Mouse (Mus musculus) kidney, embryonic 15.5 days (tissue): ENCODE measurements at regions not wholly inside any gene's neighbourhood (a gene's known extent, or its start where the extent isn't known, plus 50 kb on each side); places are given as distances from the start of the nearest gene placed in this dataset.

Source experiments
- ATAC-seq: fragments of 200-750 bp; cut with Nextera tagmentation; replicated peaks from 2 replicates; pipeline ENCODE4 v1.8.0; 2017; ENCODE audit warnings: moderate TSS enrichment; ENCODE audit not compliant: low FRiP score
- H3K27ac ChIP-seq: fragments of 300-500 bp; sonication (generic); 2 replicates; pipeline ENCODE4 v1.5.1; 2015; ENCODE audit warnings: mild to moderate bottlenecking, inconsistent platforms
- H3K27me3 ChIP-seq: fragments of 300-500 bp; sonication (generic); 2 replicates; pipeline ENCODE4 v1.6.1; 2015; ENCODE audit warnings: inconsistent platforms
- H3K36me3 ChIP-seq: fragments of 300-500 bp; sonication (generic); 2 replicates; pipeline ENCODE4 v1.6.1; 2015; ENCODE audit warnings: inconsistent platforms
- H3K4me1 ChIP-seq: fragments of 300-500 bp; sonication (generic); 2 replicates; pipeline ENCODE4 v1.6.1; 2015; ENCODE audit warnings: inconsistent platforms
- H3K4me2 ChIP-seq: fragments of 300-500 bp; sonication (generic); 2 replicates; pipeline ENCODE4 v1.6.1; 2015; ENCODE audit warnings: moderate library complexity, mild to moderate bottlenecking, inconsistent platforms
- H3K4me3 ChIP-seq: fragments of 300-500 bp; sonication (generic); replicated peaks from 2 replicates; pipeline ENCODE4 v1.5.1; 2015; ENCODE audit warnings: mild to moderate bottlenecking, inconsistent platforms
- H3K9ac ChIP-seq: fragments of 300-500 bp; sonication (generic); 2 replicates; pipeline ENCODE4 v1.6.1; 2015; ENCODE audit warnings: mild to moderate bottlenecking, inconsistent platforms
- H3K9me3 ChIP-seq: fragments of 300-500 bp; sonication (generic); replicated peaks from 2 replicates; pipeline ENCODE4 v1.6.1; 2016; ENCODE audit warnings: inconsistent platforms
- WGBS: fragments of 180-500 bp; shearing (Covaris S2); methylation state at CpG from one replicate; pipeline ENCODE4 v1.1.7; 2015; ENCODE audit warnings: mixed read lengths; 5-methylcytosine and 5-hydroxymethylcytosine counted together

DNA sequence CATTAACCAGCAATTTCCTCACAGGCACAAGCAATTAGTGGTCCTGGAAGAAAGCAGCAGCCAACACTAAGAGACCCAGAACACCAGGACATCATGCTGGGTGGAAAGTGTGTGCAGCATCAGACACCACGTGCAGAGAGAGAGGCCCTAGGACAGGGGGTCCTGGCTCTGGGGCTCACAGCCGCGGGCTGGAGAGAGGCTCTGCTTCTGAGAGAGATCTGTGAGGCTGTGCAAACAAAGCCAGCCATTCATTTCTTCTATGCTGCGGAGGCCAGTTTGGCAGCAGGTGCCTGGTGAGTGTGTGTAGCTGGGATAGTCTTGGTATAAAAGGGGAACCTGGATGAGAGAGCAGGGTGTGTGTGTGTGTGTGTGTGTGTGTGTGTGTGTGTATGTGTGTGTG is 257.7 kb upstream of the Rnaseh2b start:
- H3K4me2 ChIP-seq: no peak overlapping the region
- H3K36me3 ChIP-seq: no peaks in the 10 kb centered on the region
- no peaks in the 10 kb centered on the region for H3K9me3 ChIP-seq
- WGBS: 52% methylated on average over 4 of the region's 4 CpGs
- no peaks in the 10 kb centered on the region for H3K27me3 ChIP-seq
- H3K4me3 ChIP-seq: no peak overlapping the region
- no peak for ATAC-seq
- H3K27ac ChIP-seq: no peak overlapping the region
- H3K4me1 ChIP-seq: no peaks in the 10 kb centered on the region
- H3K9ac ChIP-seq: no peak overlapping the region

DNA sequence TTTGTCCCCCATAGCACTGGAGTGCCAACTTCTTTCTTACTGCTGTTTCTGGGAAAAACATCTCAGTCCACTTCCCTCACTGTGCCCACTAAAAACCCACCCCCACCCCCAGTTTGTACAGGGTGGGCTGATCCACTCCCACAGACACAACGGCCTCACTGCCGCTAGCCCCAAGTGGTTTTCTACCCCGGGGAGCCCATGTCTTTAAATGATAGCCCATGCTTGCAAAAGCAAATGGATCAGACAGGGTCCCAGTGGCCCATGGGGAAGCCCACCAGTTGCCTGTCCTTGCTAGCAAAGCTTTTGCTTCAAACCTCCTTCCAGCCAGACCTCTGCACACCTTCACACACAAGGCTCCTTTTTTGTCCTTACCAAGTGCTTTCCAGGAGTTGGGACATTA is 257.0 kb upstream of the Rnaseh2b start:
- H3K4me3 ChIP-seq: no peak overlapping the region
- ATAC-seq: no peak
- WGBS: 83% methylated on average over 3 of the region's 3 CpGs
- no peak overlapping the region for H3K9ac ChIP-seq
- H3K9me3 ChIP-seq: no peaks in the 10 kb centered on the region
- H3K4me1 ChIP-seq: no peaks in the 10 kb centered on the region
- no peak overlapping the region for H3K27ac ChIP-seq
- H3K4me2 ChIP-seq: no peak overlapping the region
- H3K27me3 ChIP-seq: no peaks in the 10 kb centered on the region
- no peaks in the 10 kb centered on the region for H3K36me3 ChIP-seq

DNA sequence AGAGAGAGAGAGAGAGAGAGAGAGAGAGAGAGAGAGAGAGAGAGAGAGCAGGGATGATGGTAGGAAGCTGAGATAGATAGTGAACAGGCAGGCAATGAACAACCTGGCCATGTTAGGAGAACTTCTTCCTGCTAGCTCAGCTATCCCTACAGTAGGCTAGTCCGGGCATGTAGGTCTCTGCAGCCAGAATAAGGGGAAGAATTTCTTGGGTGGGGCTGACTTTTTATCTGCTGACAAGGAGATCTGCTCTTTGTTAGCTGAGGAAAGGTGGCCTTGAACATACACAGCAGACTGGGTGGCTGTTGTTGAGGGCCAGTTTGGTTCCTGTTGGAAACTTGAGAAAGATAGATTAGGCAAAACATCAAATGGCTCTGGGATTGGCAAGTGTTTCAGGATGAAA is 254.9 kb upstream of the Rnaseh2b start:
- no peak overlapping the region for H3K27ac ChIP-seq
- no peak overlapping the region for H3K4me2 ChIP-seq
- no peak for ATAC-seq
- no peaks in the 10 kb centered on the region for H3K27me3 ChIP-seq
- WGBS: 86% methylated on average over 1 of the region's 1 CpGs
- no peak overlapping the region for H3K9ac ChIP-seq
- H3K4me1 ChIP-seq: no peaks in the 10 kb centered on the region
- H3K4me3 ChIP-seq: no peak overlapping the region
- H3K9me3 ChIP-seq: no peaks in the 10 kb centered on the region
- no peaks in the 10 kb centered on the region for H3K36me3 ChIP-seq

DNA sequence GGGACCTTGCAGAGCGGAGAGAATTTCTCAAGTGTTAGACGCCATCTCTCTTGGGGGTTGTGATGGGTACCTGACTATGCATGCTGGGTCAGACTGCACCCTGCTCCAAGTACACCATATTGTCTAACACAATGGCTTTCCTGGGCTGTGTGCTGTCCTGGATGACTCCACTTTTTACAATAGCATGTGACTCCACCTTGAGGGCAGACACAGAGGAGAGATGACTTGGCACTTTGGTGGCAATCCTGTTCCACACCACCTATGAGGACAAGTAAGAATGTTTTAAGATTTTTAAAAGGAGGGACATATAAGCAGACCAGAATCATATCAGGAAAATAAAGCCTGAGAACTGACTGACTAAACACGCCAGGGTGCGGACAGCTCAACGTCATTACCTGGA is 254.5 kb upstream of the Rnaseh2b start:
- 82% methylated on average over 5 of the region's 5 CpGs for WGBS
- H3K4me3 ChIP-seq: no peak overlapping the region
- H3K9ac ChIP-seq: no peak overlapping the region
- no peaks in the 10 kb centered on the region for H3K4me1 ChIP-seq
- H3K27me3 ChIP-seq: no peaks in the 10 kb centered on the region
- no peaks in the 10 kb centered on the region for H3K36me3 ChIP-seq
- no peak overlapping the region for H3K4me2 ChIP-seq
- no peaks in the 10 kb centered on the region for H3K9me3 ChIP-seq
- ATAC-seq: no peak
- H3K27ac ChIP-seq: no peak overlapping the region

DNA sequence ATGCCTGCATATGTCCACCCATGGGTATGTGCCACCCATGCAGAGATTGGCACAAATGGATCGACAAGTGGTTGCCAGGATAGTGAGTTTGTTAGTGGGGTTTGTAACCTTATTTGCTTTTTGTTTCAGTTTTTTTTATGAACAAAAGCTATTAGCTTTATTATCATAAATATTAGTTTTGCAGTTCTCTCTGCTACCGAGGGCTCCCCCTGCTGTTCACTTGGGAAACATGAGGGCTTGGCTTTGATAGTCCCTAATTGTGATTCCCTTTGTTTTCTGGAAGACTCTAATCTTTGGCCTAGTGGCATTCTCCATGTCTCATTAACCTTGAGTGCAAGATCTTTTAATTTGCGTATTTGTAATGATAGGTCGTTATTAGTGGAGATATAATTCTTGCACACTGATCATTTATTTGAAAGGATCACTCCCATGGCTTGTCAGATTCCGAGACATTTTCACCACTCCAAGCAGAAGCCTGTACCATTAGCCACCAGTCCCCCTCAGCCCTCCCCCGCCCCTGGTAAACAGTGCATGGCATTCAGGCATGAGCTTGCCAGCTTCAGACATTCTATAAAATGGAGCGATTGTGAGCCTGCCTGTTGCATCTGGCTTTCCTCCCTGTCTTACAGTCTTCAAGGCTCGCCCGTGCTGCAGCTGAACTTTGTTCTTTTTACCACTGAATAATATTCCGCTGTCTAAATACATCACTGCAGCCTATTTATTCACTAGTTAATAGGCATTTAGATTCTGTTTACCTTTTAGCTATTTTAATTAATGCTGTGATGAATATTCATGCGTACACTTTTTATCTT is 249.9 kb upstream of the Rnaseh2b start:
- H3K4me1 ChIP-seq: no peaks in the 10 kb centered on the region
- no peak overlapping the region for H3K4me2 ChIP-seq
- H3K27ac ChIP-seq: no peak overlapping the region
- H3K9ac ChIP-seq: no peak overlapping the region
- no peaks in the 10 kb centered on the region for H3K9me3 ChIP-seq
- H3K36me3 ChIP-seq: no peaks in the 10 kb centered on the region
- ATAC-seq: no peak
- H3K27me3 ChIP-seq: no peaks in the 10 kb centered on the region
- no peak overlapping the region for H3K4me3 ChIP-seq
- 65% methylated on average over 11 of the region's 11 CpGs for WGBS

DNA sequence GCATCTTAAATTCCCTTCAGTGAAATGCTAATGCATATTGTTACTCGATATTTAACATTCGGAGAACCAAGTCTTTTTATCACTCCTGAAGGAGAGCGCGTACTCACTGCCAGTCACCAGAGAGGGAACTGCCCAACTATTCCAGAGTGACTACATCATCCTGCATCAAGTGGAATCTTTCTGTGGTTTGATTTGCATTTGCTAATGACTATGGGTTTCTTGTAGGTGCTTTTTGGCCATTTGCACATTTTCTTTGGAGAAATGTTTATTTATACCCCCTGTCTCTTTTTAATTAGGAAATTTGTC is 249.3 kb upstream of the Rnaseh2b start:
- H3K9me3 ChIP-seq: no peaks in the 10 kb centered on the region
- H3K27me3 ChIP-seq: no peaks in the 10 kb centered on the region
- no peak overlapping the region for H3K4me2 ChIP-seq
- H3K4me3 ChIP-seq: no peak overlapping the region
- H3K27ac ChIP-seq: no peak overlapping the region
- no peak overlapping the region for H3K9ac ChIP-seq
- no peak for ATAC-seq
- H3K4me1 ChIP-seq: no peaks in the 10 kb centered on the region
- H3K36me3 ChIP-seq: no peaks in the 10 kb centered on the region
- WGBS: 92% methylated on average over 4 of the region's 4 CpGs

DNA sequence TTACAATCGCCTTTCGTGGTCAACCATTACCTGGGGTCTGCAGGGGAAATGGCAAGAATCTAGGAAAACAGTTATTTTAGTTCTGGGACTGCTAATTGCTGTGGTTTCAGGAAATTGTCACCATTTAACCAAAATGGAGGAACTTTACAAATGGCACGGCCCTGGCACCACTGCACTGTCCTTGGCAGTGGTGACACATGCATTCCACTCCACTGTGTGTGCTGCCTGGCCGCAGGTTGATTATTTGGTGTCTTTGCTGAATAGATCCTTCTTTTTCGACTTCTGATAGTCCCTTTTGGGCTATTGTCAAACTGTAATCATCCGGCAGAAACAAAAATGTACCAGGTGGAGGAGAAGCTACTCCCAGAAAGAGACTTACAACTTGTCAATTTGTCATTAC is 241.4 kb upstream of the Rnaseh2b start:
- no peak for ATAC-seq
- H3K9me3 ChIP-seq: no peaks in the 10 kb centered on the region; the same call in 1 of the 2 replicates

DNA sequence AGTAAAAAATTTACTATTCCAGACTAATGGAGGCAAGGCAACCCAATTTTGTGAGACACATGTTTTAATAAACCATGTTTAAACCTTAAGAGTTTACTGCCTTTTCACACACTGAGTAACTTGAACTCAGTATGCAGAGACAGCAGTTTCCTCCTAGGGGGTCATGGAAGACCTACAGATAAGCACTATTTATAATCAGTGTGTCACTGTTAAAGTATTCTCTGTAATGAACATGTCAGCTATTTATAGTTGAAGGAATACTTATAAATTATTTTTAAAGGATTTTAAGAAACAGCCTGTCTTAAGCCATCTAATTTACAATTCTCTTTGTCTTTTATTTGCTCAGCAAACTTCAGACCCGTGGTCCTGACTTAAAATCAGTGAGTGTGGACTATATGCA is 240.5 kb upstream of the Rnaseh2b start:
- H3K27ac ChIP-seq: peak overlapping the region; percentile 32; the same call in 1 of the 2 replicates
- H3K27me3 ChIP-seq: no peaks in the 10 kb centered on the region
- no peak overlapping the region for H3K4me2 ChIP-seq
- ATAC-seq: peak; percentile 60; the same call in 1 of the 2 replicates
- H3K4me1 ChIP-seq: 0 out of 2 replicates have a peak, but pooled peaks cover under 1% of the 10 kb centered on the region
- H3K4me3 ChIP-seq: no peak overlapping the region
- no peak overlapping the region for H3K9ac ChIP-seq
- no peaks in the 10 kb centered on the region for H3K36me3 ChIP-seq
- WGBS: 26% methylated on average over 1 of the region's 1 CpGs
- no peaks in the 10 kb centered on the region; the same call in 1 of the 2 replicates for H3K9me3 ChIP-seq

More for the DNA sequence above, 241.4 kb upstream of the Rnaseh2b start:
- Histone ChIP-seq H3K4me3 (no peak overlapping the region), H3K27ac (no peak overlapping the region), H3K9ac (no peak overlapping the region), H3K27me3 (no peaks in the 10 kb centered on the region), H3K4me2 (no peak overlapping the region), H3K4me1 (no peaks in the 10 kb centered on the region), H3K36me3 (no peaks in the 10 kb centered on the region)
- WGBS: 90% methylated on average over 6 of the region's 6 CpGs

DNA sequence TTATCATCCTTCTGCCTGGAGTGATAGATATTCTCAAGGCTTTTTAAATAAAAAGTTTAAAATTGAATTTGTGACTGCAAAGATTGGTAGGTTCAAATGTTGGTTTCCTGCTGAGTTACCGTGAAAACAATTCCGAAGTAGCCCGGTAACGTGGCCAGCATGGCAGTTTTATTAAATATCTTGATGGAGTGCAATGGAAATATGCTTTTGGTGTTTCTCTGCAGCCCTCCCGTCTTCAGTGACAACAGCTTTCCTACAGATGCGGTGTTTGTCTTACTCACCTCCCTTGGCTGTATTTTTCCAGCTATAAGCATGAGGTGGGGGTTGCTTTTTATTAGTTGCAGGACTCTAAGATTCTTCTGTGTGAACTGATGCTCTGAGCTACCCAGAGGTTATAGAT is 239.4 kb upstream of the Rnaseh2b start:
- 0 out of 2 replicates have a peak, but pooled peaks cover 6% of the 10 kb centered on the region for H3K4me1 ChIP-seq
- H3K27me3 ChIP-seq: no peaks in the 10 kb centered on the region
- WGBS: 57% methylated on average over 6 of the region's 6 CpGs
- no peak overlapping the region for H3K27ac ChIP-seq
- no peaks in the 10 kb centered on the region; the same call in 1 of the 2 replicates for H3K9me3 ChIP-seq
- H3K4me2 ChIP-seq: no peak overlapping the region
- H3K36me3 ChIP-seq: no peaks in the 10 kb centered on the region
- no peak for ATAC-seq
- no peak overlapping the region for H3K9ac ChIP-seq
- no peak overlapping the region for H3K4me3 ChIP-seq

DNA sequence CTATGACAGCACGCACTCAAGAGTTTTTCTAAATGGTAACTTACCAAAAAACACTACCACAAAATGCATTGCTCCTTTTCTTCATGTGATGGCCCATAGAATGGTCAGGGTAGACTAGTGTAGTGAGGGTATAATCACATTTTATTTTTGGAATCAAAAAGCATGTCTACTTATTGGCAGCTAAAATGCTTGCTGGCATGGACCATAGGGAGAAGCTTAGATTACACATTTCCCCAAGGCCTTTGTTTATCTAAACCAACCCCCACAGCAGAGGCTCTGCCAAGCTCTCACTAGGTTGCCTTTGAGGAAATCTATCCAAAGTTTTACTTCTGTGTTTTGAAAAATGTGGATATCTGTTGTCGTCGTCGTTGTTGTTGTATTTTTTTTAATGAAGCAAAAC is 235.3 kb upstream of the Rnaseh2b start:
- ATAC-seq: no peak
- WGBS: 68% methylated on average over 4 of the region's 4 CpGs
- no peaks in the 10 kb centered on the region for H3K27me3 ChIP-seq
- H3K9ac ChIP-seq: no peak overlapping the region
- H3K36me3 ChIP-seq: no peaks in the 10 kb centered on the region
- no peaks in the 10 kb centered on the region; the same call in 1 of the 2 replicates for H3K9me3 ChIP-seq
- H3K4me1 ChIP-seq: 0 out of 2 replicates have a peak, but pooled peaks cover 6% of the 10 kb centered on the region
- no peak overlapping the region for H3K4me2 ChIP-seq
- no peak overlapping the region for H3K27ac ChIP-seq
- no peak overlapping the region for H3K4me3 ChIP-seq

DNA sequence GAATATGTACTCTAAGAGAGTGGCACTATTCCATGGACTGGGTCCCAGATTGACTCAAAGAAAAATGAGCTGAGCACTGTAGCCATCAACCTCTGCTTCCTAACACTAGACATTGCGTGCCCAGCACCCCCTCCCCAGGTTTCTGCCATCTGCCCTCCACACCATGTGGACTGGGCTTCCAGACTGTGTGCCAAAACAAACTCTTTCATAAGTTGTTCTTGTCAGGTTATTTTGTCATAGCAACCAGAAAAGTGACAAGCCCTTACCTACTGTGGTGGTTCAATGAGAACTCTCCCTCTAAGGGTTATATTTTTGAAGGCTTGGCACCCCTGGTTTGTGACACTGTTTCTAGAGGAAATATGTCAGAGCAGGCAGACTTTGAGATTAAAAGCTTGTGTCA is 234.3 kb upstream of the Rnaseh2b start:
- no peak overlapping the region for H3K27ac ChIP-seq

DNA sequence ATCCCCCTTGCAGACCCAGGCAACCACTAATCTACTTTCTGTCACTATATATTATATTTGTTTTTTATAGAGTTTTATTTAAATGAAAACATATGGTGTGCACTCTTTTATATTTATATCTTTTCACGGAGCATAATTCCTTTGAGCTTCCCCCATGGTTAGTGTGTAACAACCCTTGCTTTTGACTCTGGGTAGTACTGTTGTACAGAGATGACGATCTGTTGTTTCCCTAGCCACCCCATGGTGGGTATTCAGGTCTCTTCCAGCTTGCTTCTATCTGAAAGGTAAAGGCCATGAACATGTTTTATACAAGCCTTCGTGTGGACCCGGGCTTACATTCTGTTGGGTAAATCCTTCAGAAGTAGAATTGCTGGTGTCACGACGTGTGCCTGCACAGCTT is 221.2 kb upstream of the Rnaseh2b start:
- Histone ChIP-seq H3K4me3 (no peak overlapping the region), H3K9ac (no peak overlapping the region), H3K36me3 (no peaks in the 10 kb centered on the region), H3K4me2 (no peak overlapping the region), H3K27me3 (no peaks in the 10 kb centered on the region), H3K9me3 (no peaks in the 10 kb centered on the region), H3K27ac (no peak overlapping the region), H3K4me1 (no peaks in the 10 kb centered on the region)
- 92% methylated on average over 6 of the region's 6 CpGs for WGBS
- ATAC-seq: no peak

More for the DNA sequence above, 234.3 kb upstream of the Rnaseh2b start:
- Histone ChIP-seq H3K9me3 (no peaks in the 10 kb centered on the region; the same call in 1 of the 2 replicates), H3K27me3 (no peaks in the 10 kb centered on the region), H3K4me1 (0 out of 2 replicates have a peak, but pooled peaks cover 6% of the 10 kb centered on the region), H3K4me2 (no peak overlapping the region), H3K9ac (no peak overlapping the region), H3K4me3 (no peak overlapping the region), H3K36me3 (no peaks in the 10 kb centered on the region)
- WGBS: 84% methylated on average over 1 of the region's 1 CpGs
- ATAC-seq: no peak

DNA sequence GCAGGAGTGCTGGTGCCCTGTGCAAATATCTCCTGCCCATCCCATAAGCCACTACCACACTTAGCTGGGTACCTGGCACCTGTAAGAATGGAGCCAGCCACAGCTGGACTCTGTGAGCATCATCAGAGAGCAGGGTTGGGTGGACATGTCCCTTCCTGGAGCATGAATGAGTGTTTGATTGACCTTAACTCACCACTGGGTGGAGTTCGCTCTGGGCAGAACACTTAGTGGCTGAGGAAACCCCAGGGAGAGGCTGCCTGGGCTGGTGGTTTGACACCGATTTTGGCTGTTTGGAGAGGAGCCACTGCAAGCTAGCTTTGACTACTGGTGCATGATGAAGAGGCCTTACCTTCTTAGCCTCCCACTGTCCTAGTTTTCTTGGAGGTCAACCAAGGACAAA is 208.3 kb upstream of the Rnaseh2b start:
- Histone ChIP-seq H3K27ac (no peak overlapping the region), H3K9ac (no peak overlapping the region), H3K9me3 (no peaks in the 10 kb centered on the region), H3K27me3 (no peaks in the 10 kb centered on the region), H3K36me3 (no peaks in the 10 kb centered on the region), H3K4me2 (no peak overlapping the region), H3K4me3 (no peak overlapping the region), H3K4me1 (no peaks in the 10 kb centered on the region)
- WGBS: 44% methylated on average over 2 of the region's 2 CpGs
- ATAC-seq: no peak
